Mouse (Mus musculus) forebrain, postnatal 0 days (tissue): ENCODE measurements around the gene Olfm4. TPM values are rescaled to one million over a fixed set of nuclear protein-coding genes. Genes with fewer than 3 reads are reported as not detected.
A peak's percentile ranks its signal among the peaks of the same experiment; 100 is the strongest.

Source experiments
- ATAC-seq: fragments of 200-750 bp; cut with Nextera tagmentation; 2 replicates; pipeline ENCODE4 v1.8.0; 2017; ENCODE audit warnings: mild to moderate bottlenecking, moderate library complexity
- DNase-seq: peaks from one replicate; pipeline ENCODE4 v3.0.0-alpha.2; 2015
- H3K27ac ChIP-seq: fragments of 300-500 bp; sonication (generic); 2 replicates; pipeline ENCODE4 v1.5.1; 2014; ENCODE audit warnings: low read depth, mild to moderate bottlenecking, antibody characterized with exemption, low read length, moderate library complexity, mixed read lengths
- H3K27me3 ChIP-seq: fragments of 300-500 bp; sonication (generic); 2 replicates; pipeline ENCODE4 v1.6.1; 2014; ENCODE audit warnings: mild to moderate bottlenecking, low read length, mixed read lengths; ENCODE audit not compliant: insufficient read depth
- H3K36me3 ChIP-seq: fragments of 300-500 bp; sonication (generic); 2 replicates; pipeline ENCODE4 v1.6.1; 2014; ENCODE audit warnings: mild to moderate bottlenecking, moderate library complexity; ENCODE audit not compliant: insufficient read depth
- H3K4me1 ChIP-seq: fragments of 300-500 bp; sonication (generic); 2 replicates; pipeline ENCODE4 v1.6.1; 2014; ENCODE audit warnings: antibody characterized with exemption; ENCODE audit not compliant: insufficient read depth
- H3K4me2 ChIP-seq: fragments of 300-500 bp; sonication (generic); 2 replicates; pipeline ENCODE4 v1.6.1; 2014; ENCODE audit warnings: low read depth, mild to moderate bottlenecking, moderate library complexity
- H3K4me3 ChIP-seq: fragments of 300-500 bp; sonication (generic); 2 replicates; pipeline ENCODE4 v1.5.1; 2014; ENCODE audit warnings: low read depth, low read length, mixed read lengths
- H3K9ac ChIP-seq: fragments of 300-500 bp; sonication (generic); 2 replicates; pipeline ENCODE4 v1.6.1; 2014; ENCODE audit warnings: mild to moderate bottlenecking
- H3K9me3 ChIP-seq: fragments of 300-500 bp; sonication (generic); 2 replicates; pipeline ENCODE4 v1.6.1; 2016; ENCODE audit warnings: low read length
- CTCF ChIP-seq: sonication (generic); IDR thresholded peaks from 2 replicates; pipeline ENCODE4 v1.5.1; 2016; ENCODE audit warnings: antibody characterized with exemption, control low read depth, low read depth
- WGBS: fragments of 180-500 bp; shearing (Covaris S2); extraction: QIAGEN DNeasy Blood & Tissue Kit; methylation state at CpG from one replicate; pipeline ENCODE4 v1.1.7; 2014; 5-methylcytosine and 5-hydroxymethylcytosine counted together
- polyA plus RNA-seq: library from polyadenylated mRNA; unstranded; fragments of >200 nt; fragmentation: Nextera tagmentation; extraction: Ambion mirVana; gene quantifications from 2 replicates; pipeline ENCODE4 v1.2.1, GENCODE M21; 2015
- total RNA-seq: library from RNA; depleted of rRNA; stranded (reverse); fragments of >200 nt; gene quantifications from 2 replicates; pipeline ENCODE4 v1.2.3, GENCODE M21; 2014

The Olfm4 gene
- total and polyA plus RNA-seq, 2 experiments from 2014 or later = 2.3 to 2.5 TPM

- WGBS = 36% methylated on average over 6 of the region's 6 CpGs
- Histone ChIP-seq H3K9me3 (no peaks in the 10 kb centered on the region), H3K4me1 (no peaks in the 10 kb centered on the region; the same call in 1 of the 2 replicates), H3K27ac (no peak overlapping the region), H3K36me3 (no peaks in the 10 kb centered on the region), H3K27me3 (no peaks in the 10 kb centered on the region), H3K4me2 (no peak overlapping the region), H3K4me3 (no peak overlapping the region), H3K9ac (no peak overlapping the region)
- ATAC-seq (peak; percentile 87), DNase-seq (peak; percentile 78)
- TF ChIP-seq CTCF = no peak
Observed at GRCm38 (mm10) chr14:80026078-80026477, 42.2 kb downstream of the Olfm4 start.

GRCm38 (mm10) chr14:80029297-80030001 is 45.6 kb downstream of the Olfm4 start:
- no peaks in the 10 kb centered on the region for H3K36me3 ChIP-seq
- no peak overlapping the region for H3K4me2 ChIP-seq
- H3K27me3 ChIP-seq = no peaks in the 10 kb centered on the region
- WGBS = 57% methylated on average over 3 of the region's 3 CpGs
- DNase-seq (no peak), ATAC-seq (peak; percentile 63)
- TF ChIP-seq CTCF = no peak
- no peak overlapping the region for H3K27ac ChIP-seq
- H3K4me1 ChIP-seq = no peaks in the 10 kb centered on the region; the same call in 1 of the 2 replicates
- no peak overlapping the region for H3K9ac ChIP-seq
- H3K4me3 ChIP-seq = no peak overlapping the region
- no peaks in the 10 kb centered on the region for H3K9me3 ChIP-seq

GRCm38 (mm10) chr14:80039645-80040272 is 55.9 kb downstream of the Olfm4 start:
- TF ChIP-seq CTCF = no peak
- DNase-seq (peak; percentile 43), ATAC-seq (peak; percentile 53; the same call in 1 of the 2 replicates)
- Histone ChIP-seq H3K9ac (no peak overlapping the region), H3K4me3 (no peak overlapping the region), H3K4me1 (no peaks in the 10 kb centered on the region), H3K27ac (no peak overlapping the region), H3K4me2 (no peak overlapping the region), H3K27me3 (no peaks in the 10 kb centered on the region), H3K36me3 (no peaks in the 10 kb centered on the region), H3K9me3 (no peaks in the 10 kb centered on the region)
- WGBS = 46% methylated on average over 4 of the region's 4 CpGs

GRCm38 (mm10) chr14:80046104-80046734 is 62.3 kb downstream of the Olfm4 start:
- Histone ChIP-seq H3K36me3 (no peaks in the 10 kb centered on the region), H3K27me3 (no peaks in the 10 kb centered on the region), H3K9me3 (no peaks in the 10 kb centered on the region), H3K4me1 (no peaks in the 10 kb centered on the region), H3K4me2 (no peak overlapping the region), H3K4me3 (no peak overlapping the region), H3K27ac (no peak overlapping the region), H3K9ac (no peak overlapping the region)
- DNase-seq (no peak), ATAC-seq (no peak)
- WGBS = 95% methylated on average over 6 of the region's 6 CpGs
- TF ChIP-seq CTCF = no peak

GRCm38 (mm10) chr14:80047368-80048101 is 63.7 kb downstream of the Olfm4 start:
- Histone ChIP-seq H3K4me1 (no peaks in the 10 kb centered on the region), H3K27me3 (no peaks in the 10 kb centered on the region), H3K4me3 (no peak overlapping the region), H3K4me2 (no peak overlapping the region), H3K36me3 (no peaks in the 10 kb centered on the region), H3K9ac (no peak overlapping the region), H3K9me3 (no peaks in the 10 kb centered on the region), H3K27ac (no peak overlapping the region)
- peak; percentile 25; the same call in 1 of the 2 replicates for TF ChIP-seq CTCF
- 60% methylated on average over 5 of the region's 5 CpGs for WGBS
- ATAC-seq (peak; percentile 40; the same call in 1 of the 2 replicates), DNase-seq (no peak)

GRCm38 (mm10) chr14:80055725-80056124 is 71.8 kb downstream of the Olfm4 start:
- H3K4me2 ChIP-seq = no peak overlapping the region
- no peaks in the 10 kb centered on the region for H3K9me3 ChIP-seq
- no peak overlapping the region for H3K27ac ChIP-seq
- H3K4me1 ChIP-seq = no peaks in the 10 kb centered on the region
- ATAC-seq = no peak
- no peak overlapping the region for H3K9ac ChIP-seq
- H3K36me3 ChIP-seq = no peaks in the 10 kb centered on the region
- no peak for DNase-seq
- WGBS = 45% methylated on average over 3 of the region's 3 CpGs
- no peak overlapping the region for H3K4me3 ChIP-seq
- no peak for TF ChIP-seq CTCF
- no peaks in the 10 kb centered on the region for H3K27me3 ChIP-seq
